Mouse (Mus musculus): ENCODE measurements at regions not wholly inside any gene's neighbourhood (a gene's known extent, or its start where the extent isn't known, plus 50 kb on each side); places are given as distances from the start of the nearest gene placed in this dataset.
A peak's percentile ranks its signal among the peaks of the same experiment; 100 is the strongest.

DNA sequence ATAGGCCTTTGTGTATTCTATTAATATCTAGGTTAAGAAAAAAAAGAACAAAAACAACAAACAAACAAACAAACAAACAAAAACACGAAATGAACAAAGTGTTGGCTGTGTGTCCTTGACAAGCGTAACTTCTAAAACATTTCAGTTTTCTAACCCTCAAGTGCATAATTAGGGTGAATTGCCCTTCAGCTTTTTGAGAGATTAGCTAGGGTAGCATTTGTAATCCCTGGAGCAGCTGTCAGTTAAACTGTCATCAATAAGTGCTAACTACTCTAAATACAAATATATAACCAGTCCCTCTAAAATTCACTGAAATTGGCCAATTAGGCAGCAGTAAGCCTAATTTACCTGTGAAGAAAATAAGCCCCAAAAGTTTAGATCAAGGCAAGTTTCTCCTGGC, 467.6 kb downstream of the Gabrg2 start:
- no peak for DNase-seq (ENCODE audit: extremely low spot score, low read depth, low spot score)

DNA sequence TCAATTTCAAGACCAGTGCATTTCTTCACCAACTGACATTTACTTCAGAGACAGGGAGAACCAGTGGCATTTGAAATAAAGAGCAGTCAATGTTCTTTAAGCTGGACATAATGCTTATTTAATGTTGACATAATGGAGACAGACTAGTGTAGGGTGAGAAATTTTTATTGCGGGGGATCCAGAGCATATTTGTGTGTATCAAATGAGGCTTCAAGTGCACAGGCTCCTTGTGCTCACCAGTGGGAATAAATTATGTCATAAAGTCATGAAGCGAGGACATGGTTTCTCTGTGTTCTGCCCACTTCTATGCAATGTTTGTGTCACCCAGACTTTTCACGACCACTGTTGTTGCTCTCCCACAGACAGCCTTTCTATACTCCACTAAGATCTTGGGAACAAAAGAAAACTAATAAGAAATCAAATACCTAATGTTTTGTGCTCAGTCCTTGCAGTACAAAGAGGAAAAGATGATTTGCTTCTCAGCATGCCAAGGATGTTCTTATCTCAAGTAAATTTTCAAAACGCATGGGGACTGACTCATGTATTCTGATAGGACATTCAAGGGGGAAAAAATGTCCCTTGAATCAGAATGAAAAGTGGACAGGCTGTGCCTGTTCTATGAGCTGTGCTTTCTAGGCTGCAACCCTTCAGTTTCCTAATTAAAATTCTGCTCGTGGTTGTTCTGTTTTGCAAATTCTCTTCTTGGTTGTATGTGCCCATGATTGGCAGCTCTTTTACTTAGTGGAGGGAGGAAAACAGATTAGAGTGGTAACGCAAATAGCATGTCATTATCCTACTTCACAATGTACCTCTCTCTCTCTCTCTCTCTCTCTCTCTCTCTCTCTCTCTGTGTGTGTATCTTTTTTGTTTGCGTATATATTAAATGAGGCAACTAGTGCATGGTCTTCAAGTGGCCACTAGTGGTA, 468.4 kb downstream of the Gabrg2 start:
- DNase-seq (ENCODE audit: extremely low spot score, low read depth, low spot score), result no peak

DNA sequence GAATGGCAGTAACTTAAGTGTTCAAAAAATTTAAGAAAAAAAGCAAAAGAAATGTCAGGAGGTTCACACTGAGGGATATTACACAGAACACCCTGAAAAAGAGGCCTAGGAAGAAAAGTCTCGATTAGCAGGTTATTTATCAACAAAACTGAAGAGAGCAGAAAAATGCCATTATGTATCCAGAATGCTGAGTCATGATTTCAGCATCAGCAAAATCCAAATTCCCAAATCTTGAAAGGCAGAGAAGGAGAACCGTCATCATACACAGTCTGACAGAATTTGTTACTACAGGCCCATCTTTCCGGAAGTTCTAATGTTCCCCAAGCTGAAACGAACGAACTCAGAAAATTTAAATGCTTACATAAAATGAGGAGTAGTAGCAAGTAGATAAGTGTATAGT, 475.7 kb downstream of the Gabrg2 start:
- no peak for DNase-seq (ENCODE audit: extremely low spot score, low read depth, low spot score)

DNA sequence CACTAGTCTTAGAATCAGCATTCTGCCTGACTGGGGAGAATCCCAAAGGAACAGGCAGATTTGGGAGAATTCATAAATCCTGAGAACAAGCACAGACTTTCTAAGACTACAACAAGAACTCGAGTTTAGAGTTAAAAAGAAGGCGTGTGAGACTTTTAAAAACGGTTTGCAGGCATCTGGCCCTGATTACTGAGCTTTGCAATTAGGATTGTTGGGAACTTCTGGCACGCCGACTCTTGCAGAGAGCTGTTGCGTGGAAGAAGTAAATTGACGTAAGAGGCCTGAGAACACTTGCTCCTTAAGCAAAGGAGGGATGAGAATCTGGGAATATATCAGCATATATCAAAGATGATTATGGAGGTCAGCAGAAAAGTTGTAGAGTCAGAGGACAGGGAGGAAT, 507.4 kb downstream of the Gabrg2 start:
- DNase-seq (ENCODE audit: extremely low spot score, low read depth, low spot score), result peak; percentile 33

DNA sequence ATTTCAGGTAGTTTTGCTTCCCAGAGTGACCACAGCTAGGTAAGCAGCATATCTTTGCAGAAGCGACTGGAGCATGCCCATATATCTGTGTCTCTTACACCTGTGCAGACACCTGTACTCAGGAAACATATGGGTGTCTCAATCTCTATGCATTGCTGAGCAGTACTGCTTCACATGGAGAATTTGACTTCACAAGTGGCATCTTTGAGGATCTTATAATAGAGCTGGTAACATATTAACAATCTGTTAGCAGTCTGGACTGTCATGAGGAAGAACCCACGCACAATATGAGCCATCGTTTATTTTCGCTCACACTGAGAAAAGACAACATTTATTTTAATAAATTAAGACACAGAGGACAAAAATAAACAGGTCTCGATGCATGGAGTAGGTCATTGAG, 508.7 kb downstream of the Gabrg2 start:
- no peak for DNase-seq (ENCODE audit: extremely low spot score, low read depth, low spot score)

DNA sequence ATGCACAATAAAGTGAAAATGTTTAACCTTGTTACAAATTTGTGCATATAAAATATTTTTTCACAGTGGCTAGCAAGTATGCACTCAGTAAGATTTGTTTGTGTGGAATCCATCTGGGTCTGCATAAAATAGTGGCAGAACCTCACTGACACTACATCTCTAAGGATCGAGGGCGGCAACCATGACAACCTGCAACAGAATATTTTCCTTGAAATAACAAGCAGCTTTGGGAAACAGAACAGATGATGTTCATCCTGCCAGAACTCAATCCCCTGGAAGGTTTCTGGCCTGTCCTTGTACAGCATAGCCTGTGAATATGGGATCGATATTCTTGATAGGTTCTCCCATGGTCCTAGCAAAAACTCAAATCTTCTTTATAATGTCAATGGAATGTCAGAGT, 509.4 kb downstream of the Gabrg2 start:
- DNase-seq (ENCODE audit: extremely low spot score, low read depth, low spot score), result no peak

DNA sequence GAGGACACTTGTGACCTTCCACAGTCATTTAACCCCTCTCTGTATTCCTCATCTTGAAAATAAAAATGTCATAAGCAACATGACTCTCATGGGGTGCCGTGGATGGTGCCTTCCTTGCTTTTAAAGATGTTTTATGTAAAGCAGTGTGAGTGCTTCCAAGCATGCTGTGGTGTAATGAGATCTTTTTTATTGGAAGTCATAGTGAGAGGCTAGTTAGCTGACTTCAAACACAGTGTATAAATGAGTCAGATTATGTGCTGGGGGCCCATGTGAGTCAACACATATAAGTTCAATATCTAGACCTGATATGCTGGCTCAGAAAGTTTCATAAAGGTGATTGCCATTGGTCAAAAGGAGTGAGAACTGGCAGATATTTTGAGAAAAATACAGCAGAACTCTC, 516.8 kb downstream of the Gabrg2 start:
- no peak for DNase-seq (ENCODE audit: extremely low spot score, low read depth, low spot score)

DNA sequence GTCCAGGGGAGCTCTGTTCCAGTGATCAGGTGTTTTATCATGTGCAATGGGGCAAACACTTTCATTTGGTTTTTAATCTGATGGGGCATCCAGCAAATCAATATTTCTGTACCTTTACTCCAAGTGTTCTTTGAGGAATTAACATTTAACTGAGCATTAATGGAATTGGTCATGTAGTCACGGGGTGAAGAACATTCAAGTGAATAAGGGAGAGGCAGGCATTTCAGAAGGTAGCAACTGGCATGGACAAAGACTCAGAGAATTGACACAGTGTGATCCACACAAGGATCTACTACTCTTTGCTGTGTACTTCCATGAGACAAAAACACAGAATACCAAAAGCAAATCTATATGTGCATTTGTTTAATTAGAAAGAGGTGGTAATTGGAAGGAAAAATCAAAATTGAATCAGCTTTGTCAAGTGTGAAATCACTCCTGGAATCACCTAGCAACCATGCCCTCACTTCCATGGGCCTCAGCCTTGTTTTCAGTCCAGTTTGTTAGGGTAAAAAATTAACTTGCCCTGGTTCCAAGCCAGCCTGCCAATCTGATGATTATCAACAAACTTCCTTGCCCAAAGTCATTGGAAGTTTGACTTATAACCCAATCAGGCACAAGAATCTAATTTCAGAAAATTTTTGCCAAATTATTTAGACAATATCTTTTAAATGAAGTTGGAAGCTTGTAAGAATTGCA, 529.6 kb downstream of the Gabrg2 start:
- no peak for DNase-seq (ENCODE audit: extremely low spot score, low read depth, low spot score)

DNA sequence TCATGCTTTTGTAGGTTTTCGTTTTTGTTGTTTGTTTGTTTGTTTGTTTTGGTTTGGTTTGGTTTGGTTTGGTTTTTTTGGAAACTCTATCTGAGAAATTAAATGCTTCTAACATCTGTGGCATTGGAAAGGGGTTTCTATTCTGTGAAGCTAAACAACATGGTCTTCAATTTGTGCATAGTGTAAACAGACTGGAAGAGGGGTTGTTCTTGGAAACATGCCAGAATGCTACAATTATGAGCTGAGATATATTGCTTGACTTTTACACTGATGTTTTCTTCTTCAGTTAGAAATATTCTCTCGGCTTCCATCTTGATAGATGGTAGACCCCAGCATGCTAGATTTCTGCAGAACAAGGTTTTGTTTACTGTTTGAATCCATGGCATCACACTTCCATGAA, 533.3 kb downstream of the Gabrg2 start:
- DNase-seq (ENCODE audit: extremely low spot score, low read depth, low spot score), result no peak

DNA sequence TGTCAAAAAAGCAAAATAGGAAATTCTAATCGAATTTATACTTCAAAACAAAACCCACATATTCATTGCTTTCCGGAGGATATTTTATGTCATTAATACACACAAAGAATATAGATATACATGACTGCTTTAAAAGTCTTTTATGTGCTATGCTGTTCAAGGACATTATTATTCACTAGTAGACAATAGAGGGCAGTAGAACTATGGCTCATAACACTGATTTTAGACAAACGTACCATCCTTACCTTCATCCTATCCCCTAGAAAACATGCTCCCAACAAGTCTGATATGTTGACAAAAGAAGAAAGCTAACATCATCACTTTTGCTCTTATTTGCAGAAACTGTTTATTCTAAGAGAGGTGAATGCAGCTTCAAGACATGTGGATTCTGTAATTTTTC, 566.8 kb downstream of the Gabrg2 start:
- no peak for DNase-seq (ENCODE audit: extremely low spot score, low read depth, low spot score)

DNA sequence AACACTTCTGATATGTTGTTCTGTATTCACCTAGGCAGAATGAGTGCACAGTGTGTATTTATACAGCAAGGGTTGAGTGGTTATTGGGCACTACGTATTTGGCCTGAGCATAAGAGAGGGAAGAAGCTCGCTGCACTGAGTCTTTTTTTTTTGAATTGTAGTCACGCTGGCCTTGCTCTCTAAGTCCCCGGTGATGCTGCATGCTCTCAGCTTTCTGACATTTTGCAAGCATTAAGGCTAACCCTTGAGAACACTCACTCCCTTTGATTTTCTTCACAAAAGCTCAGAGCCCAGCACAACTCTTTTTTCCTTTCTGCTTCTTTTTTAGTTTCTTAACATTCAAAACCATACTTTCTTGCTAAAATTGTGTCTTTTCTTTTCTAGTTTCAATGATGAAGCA, 575.1 kb downstream of the Gabrg2 start:
- DNase-seq (ENCODE audit: extremely low spot score, low read depth, low spot score), result no peak

Data from hindlimb bud, embryonic 11.5 days (tissue).